Mouse (Mus musculus) lung, postnatal 4 days (tissue): ENCODE results near the gene Mbnl2.
"Not testable (repeated sequence)": the region's sequence is repeated elsewhere in the genome, so short reads cannot be mapped to it uniquely, and the experiment has no call there.

Source experiments
- DNase-seq, 2 experiments: peaks; one replicate each; pipeline ENCODE4 v3.0.0; 2021

Mbnl2 gene

DNA sequence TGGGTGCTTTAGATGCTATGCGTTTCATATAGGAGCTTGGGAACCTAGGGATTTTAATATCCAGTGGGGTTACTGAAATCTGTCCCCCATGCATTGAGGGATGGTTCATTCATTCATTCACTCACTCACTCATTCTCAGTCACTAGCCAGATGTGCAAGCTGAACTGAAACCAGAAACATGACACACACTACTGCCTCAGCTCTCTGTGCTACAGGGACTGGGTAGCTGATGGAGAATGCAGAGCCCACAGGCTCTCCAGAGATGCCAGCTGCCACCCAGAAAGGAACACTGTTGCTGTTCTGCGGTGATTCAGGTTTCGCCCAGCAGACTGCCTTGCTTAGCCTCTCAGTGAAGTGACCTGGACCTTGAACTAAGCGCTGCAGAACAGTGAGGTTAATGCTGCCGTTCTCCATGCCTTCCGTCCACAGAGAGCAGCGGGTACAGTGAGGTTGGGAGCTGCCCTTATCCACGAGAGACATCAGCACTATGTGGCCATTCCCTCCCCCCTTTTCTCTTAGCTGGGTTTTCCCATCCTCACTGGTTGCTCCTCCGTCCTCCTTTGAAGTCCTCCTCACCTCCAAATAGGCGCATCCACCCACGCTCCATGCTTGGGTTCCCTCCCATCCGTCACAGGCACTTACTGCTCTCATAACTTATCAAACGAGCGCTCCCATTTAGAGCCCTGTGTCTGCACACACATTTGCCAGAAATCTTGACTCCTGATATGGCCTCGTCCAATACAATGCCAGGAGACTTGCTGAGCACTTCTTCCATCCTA, 58.2 kb downstream of the Mbnl2 start:
- no peak for DNase-seq

DNA sequence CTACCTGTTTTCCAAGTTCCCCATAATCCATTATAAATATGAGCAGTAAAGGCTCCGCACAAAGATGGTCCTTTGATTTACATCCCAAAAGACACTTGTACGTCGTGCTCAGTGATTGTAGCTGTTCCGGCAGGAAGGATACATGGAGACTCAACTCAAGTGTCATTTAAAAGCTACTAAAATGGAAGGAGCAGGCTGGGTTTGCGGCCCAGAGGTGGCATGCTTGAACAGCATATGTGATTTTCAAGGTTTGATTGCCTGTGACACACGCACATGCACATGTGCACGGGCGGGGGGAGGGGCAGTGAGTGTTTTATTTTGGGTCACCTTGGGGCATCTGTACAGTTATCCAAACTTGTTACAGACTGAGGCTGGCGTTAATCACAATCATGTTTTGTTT, 59.9 kb downstream of the Mbnl2 start:
- DNase-seq: no peak

GRCm38 (mm10) chr14:120335871-120336270, 60.4 kb downstream of the Mbnl2 start:
- DNase-seq: no peak

DNA sequence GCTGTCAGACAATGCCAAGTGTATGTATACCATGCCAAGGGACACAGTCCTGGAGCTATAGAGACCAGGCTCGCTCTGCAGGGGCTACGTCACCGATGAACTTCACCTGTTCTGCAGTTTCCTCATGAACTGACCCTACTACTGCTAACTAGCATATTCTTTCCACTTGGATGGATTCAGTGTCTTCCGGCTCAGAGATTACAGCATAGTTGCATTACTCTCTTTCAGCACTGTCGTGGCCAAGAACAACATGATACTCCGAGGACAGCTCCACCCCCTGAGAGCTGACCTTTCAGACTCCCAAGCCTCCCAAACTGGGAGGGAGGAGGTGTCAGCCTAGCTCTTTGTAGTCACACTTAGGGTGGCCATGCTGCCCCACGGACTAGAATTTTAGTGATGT, 60.9 kb downstream of the Mbnl2 start:
- DNase-seq: peak in 1 of 2 experiments; percentile 44

GRCm38 (mm10) chr14:120336841-120337240, 61.4 kb downstream of the Mbnl2 start:
- no peak for DNase-seq

DNA sequence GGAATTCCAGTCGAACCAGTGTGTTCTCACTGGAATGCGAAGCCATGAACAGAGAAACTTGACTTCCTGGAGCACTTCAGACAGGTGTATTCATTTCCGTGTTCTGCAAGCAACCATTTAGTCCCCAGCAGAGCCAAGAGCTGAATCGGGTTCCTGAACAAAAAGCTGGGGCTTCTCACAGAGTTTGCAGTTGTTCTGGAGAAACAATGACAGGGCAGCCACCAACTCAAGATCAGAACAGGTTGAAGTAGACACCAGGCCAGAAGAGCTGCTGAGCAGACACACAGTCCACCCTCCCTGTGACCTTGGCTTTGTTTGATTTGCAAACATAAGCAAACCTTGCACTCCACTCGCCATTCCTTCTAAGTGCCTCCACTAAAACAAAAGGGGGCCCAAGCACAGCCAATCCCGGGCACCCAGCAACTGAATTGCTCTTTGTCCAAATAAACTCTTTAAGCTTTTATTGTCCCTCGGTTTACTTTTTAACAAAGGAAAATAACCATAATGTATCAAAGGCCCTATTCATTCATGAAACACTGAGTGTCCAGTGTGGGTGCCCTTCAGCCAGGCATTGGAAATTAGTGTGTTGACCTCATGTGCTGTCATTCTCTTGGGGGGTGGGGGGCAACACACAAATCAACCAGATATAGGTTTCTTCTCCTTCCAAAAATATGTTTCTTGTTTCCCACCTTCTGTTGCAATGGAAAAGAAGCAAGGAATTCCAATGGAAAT, 62.4 kb downstream of the Mbnl2 start:
- DNase-seq: peak in 1 of 2 experiments; percentile 59

GRCm38 (mm10) chr14:120338706-120339105, 63.2 kb downstream of the Mbnl2 start:
- DNase-seq: no peak

DNA sequence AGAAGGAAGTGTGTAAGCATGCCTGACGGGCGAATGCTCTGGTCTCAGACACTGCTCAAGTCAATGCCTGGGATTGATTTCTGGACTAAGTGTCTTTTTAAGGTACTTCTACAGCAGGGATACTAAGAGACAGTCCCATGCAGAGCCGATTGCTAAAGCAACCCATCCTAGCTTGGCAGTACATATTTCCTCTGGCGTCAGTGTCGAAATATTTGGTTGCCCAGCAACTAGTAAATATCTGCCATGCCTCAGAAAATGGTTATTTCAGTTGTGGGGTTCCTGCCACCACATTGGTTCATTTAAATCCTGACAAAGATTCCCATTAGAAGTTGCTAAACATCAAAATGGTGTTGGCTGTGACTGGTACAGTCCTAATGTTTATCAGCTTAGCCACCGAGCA, 66.4 kb downstream of the Mbnl2 start:
- DNase-seq: no peak

GRCm38 (mm10) chr14:120342321-120342720, 66.9 kb downstream of the Mbnl2 start:
- no peak for DNase-seq

DNA sequence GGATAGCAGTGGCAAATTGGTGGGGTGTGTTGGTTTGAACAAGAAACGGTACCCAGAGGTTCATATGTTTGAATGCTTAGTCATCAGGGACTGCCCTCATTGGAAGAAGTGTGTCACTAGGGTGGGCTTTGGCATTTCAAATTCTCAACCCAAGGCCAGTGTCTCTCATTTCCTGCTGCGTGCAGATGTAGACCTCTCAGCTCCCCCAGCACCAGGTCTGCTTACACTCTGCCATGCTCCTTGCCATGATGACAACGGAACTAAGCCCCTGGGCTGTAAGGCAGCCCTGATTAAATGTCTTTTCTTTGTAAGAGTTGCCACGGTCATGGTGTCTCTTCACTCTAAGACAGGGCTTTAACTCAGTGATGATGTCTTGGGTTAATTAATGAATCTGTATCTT, 69.2 kb downstream of the Mbnl2 start:
- DNase-seq: no peak

- DNase-seq: no peak
Observed at GRCm38 (mm10) chr14:120347410-120348315, 72.2 kb downstream of the Mbnl2 start.

DNA sequence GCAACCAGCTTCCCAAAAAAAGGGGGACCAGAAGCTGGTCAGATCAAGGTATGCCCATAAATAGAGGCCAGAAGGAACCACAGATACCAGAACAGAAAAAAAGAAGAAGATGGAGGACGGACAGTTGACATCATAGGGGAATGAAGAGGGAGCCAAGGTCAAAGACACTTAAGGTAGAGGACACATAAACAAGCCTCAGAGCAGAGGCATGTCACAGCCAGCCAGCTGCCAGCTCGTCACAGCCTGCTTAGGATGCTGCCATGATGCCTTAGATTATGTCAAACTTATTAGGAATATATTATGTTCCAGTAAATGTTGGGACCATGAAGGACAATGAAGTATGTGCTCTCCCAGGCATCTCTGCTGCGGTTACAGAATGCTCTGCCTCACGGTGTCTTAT, 73.9 kb downstream of the Mbnl2 start:
- no peak for DNase-seq

GRCm38 (mm10) chr14:120352136-120352843, 76.8 kb downstream of the Mbnl2 start:
- DNase-seq: no peak

- DNase-seq: no peak
Observed at GRCm38 (mm10) chr14:120353211-120353610, 77.7 kb downstream of the Mbnl2 start.

DNA sequence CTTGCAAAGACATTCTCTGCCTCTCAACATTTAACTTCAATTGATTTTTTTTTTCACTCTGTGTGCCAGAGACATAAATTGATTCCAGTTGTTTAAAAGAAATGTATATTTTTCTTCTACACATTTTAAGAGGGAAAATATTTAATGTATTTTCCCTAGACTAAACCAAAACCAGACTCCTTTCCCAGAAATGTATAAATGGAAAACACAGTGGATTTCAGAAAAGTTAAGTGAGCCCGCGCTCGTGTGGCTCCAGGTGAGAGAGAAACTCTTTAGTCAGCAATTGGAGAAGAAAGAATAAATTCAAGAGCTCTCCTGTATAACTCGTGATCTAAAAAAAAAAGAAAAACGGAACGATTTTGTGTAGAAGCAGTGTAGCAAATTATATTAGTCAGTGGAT, 79.1 kb downstream of the Mbnl2 start:
- no peak for DNase-seq

DNA sequence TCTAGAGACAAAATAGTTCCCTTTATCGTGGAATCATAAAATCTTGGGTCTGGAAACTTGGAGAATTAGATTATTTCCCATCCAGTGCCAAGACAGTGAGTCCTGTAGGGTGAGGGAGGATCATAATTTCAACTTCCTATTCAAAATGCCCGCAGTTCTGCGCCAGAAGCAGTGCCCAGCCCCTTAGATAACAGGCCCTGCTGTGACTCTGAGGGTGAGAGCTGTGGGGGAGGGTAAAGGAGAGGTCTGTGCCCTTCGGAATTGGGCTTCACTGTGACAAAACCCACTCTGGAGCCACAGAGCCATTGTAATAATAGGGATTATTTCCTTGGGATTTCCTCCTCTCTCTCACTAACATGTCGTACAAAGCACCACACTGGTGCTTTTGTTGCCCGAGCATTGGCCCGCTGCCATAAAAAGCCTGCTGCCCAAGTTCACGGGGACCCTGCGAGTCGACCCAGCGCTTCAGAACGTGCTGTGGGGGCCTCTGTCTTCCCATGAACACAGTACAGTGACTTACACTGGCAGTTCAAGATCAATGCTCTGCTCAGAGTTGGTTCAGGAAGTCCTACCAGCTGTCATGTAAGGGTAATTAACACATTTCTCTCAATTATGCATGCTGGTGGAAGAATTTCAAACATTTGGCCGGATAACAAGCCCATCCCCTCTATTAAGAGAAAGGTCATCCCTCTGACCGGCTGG, 79.7 kb downstream of the Mbnl2 start:
- DNase-seq: peak; percentile 67 to 81

DNA sequence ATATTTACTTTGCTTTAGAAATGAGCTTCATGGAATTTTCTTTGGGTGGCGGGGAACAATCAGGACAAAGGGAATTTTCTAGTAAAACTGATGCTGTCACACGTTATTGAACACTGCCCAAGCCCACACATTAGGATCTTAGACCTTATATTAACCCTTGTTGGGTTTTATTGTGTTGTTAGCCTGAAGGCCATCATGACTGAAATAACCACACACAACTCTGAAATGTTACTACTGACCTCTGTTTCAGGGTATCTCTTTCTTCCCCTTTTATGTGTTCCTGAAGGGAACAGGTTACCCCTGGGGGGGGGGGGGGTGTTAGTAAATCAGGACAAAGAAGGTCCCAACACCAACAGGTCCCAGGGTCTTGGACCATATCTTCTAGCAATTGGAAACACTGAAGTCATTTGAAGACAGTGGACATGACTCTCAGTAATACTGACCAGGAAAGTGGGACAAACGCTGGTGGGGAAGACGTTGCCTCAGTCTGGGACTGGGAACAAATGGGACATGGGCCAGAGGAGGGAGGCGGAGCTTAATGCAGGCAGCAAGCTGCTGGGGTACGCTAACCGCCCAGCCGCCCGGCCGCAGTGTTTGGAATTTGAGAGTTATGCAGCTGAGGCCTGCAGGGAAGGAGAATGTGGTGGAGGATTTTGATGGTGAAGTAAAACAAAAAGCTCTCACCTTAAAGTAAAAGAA, 80.4 kb downstream of the Mbnl2 start:
- peak; percentile 57 to 64 for DNase-seq

DNA sequence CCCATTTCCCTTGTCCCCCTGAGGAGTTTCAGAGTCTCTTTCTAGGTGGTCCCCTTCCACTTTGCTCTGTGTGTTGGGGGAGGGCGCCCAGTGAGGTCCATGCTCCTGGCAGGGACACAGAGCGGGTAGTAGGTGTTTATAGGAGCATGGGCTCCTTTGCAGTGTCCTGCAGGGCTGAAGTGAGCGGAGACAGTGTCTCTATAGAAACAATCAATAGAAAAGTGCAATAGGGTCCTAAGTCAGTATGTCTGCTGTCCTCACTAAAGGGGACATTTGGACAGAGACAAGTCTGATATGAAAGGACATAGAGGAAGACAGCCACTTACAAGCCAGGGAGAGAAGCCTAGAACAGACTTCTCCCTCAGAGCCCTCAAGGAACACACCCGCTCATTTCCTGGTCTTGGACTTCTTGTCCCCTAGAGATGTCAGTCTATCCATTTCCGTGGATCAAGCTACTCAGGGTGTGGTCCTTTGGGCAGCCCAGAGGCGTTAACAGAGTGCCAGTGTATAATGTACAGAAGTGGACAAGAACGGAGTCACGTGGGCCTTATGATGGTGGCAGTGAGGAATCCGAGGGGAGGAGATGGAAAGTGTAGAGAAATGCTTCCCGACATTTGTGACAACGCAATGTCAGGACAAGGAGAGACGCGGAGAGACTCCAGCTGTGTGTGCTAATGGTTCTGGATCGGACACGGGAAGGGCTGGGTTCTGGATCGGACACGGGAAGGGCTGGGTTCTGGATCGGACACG, 82.0 kb downstream of the Mbnl2 start:
- no peak for DNase-seq

GRCm38 (mm10) chr14:120359608-120360007, 84.1 kb downstream of the Mbnl2 start:
- DNase-seq: not testable (repeated sequence)

DNA sequence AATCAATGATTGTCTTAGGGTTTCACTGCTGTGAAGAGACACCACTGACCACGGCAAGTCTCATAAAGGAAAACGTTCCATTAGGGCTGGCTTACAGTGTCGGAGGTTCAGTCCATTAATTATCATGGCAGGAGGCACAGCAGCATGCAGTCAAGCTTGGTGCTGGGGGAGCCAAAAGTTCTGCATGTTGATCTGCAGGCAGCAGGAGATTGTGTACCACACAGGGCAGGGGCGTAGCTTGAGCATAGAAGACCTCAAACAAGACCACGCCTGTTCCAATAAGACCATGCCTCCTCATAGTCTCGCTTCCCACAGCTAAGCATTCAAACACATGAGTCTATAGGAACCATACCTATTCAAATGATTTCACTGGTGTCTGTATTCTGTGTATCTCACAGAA, 85.7 kb downstream of the Mbnl2 start:
- no peak for DNase-seq
